Mouse (Mus musculus) heart, adult 2 months (tissue): ENCODE measurements around the gene Uggt2.

Experiments used
- CTCF ChIP-seq: fragments of 200-600 bp; IDR thresholded peaks from 2 replicates; pipeline ENCODE4 v1.8.1; 2022; ENCODE audit warnings: antibody characterized with exemption, mild to moderate bottlenecking, moderate library complexity
- POLR2A ChIP-seq: fragments of 200-500 bp; IDR thresholded peaks from 2 replicates; pipeline ENCODE4 v1.6.1; 2011; ENCODE audit warnings: mild to moderate bottlenecking, low read depth, low read length, control low read depth; ENCODE audit not compliant: insufficient read depth

DNA sequence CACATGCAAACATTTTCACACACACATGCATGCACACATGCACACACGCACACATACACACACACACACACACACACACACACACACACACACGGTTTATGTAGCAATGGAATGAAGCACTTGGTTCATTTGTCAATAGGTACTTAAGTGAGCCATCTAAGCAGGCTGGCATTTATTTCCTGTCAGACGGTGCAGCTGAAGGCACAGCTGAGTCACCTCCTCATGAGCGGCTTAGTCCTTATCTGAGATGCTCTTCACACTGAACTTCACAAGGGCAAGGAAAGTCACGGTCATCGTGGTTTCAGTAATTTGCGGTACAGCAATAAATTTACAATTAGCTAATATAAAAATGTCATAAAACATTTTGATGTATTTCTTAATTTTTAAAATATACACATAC is 55.5 kb downstream of the Uggt2 start:
- TF ChIP-seq CTCF (no peak), POLR2A (no peak)
